ENCODE assay signal across 10 mouse cellular contexts in the genomic region with DNA sequence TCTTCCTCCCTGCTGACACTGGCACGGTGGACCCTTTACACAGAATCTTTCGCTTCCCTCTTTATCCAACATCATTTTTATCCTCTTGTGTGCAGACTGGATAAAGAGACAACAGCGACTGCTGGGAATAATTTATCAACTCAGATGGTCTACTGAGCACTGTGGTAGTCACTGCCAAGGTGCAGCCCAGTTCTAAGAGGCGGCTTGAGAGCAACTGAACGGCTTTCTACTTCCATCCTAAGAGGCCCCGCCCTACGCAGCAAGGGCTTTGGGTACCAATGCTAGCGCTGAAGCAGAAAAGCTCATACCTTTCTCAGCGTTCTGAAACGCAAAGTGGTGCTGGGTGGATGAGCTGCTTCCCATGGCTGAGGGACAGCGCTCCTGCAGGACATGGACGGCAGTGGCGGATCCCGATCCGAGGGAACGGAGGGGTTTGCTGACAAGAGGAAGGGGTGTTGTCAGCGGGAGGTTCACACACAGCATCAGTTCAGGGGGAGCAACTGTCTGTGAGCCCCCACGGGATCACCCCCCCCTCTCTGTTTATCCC. TPM values are rescaled to one million over a fixed set of nuclear protein-coding genes. Genes with fewer than 3 reads are reported as not detected.
DNase-seq lines count a peak whose midpoint lies in the region; TF ChIP-seq lines count a peak whose summit lies in the region.
"Had no signal": no experiment of that assay in that cellular context is flagged by ENCODE, and none has a peak within 500 bp of the region (broad histone marks: within the 10 kb centered on the region; RNA-seq: fewer than 3 reads in every experiment).

No protein-coding gene starts in this region.

- H3K9ac ChIP-seq in heart, adult 2 months (ENCODE audit: low read depth, low read length) = no peak overlapping the region
- H3K9ac ChIP-seq: lung, embryonic 15.5 days had no signal

- no peak overlapping the region for H3K27ac ChIP-seq in heart, adult 2 months
- no peak overlapping the region for H3K27ac ChIP-seq in testis, adult 2 months (ENCODE audit: control insufficient read depth, insufficient read depth, low read depth, low read length)
- no peak overlapping the region for H3K27ac ChIP-seq in midbrain, embryonic 10.5 days (replicated peaks)
- H3K27ac ChIP-seq: lung, embryonic 15.5 days had no signal

- no peaks in the 10 kb centered on the region for H3K27me3 ChIP-seq in heart, adult 2 months (ENCODE audit: control insufficient read depth, insufficient read depth, low read length)
- no peaks in the 10 kb centered on the region for H3K27me3 ChIP-seq in testis, adult 2 months (ENCODE audit: control insufficient read depth, insufficient read depth, low read length)
- peaks cover 21% of the 10 kb centered on the region for H3K27me3 ChIP-seq in midbrain, embryonic 10.5 days (ENCODE audit: low read depth, poor library complexity, severe bottlenecking)
- H3K27me3 ChIP-seq: lung, embryonic 15.5 days had no signal

- TF ChIP-seq POLR2A in heart, adult 2 months (IDR thresholded peaks at IDR 0.05; ENCODE audit: insufficient read depth, low read depth, low read length) = no peak
- TF ChIP-seq POLR2A in testis, adult 2 months (IDR thresholded peaks at IDR 0.05; ENCODE audit: control insufficient read depth, low read depth, low read length) = no peak

- WGBS in heart, adult 2 months = 23% methylated on average over 18 of the region's 18 CpGs
- 19% methylated on average over 18 of the region's 18 CpGs for WGBS in midbrain, embryonic 10.5 days

- TF ChIP-seq CTCF in heart, adult 2 months (IDR thresholded peaks at IDR 0.05) = peak; percentile 27; the same call in 1 of the 2 replicates
- peak; percentile 45; the same call in 1 of the 2 replicates for TF ChIP-seq CTCF in testis, adult 2 months (IDR thresholded peaks at IDR 0.05; ENCODE audit: control insufficient read depth, insufficient read depth, insufficient replicate concordance, low read depth, low read length)

- TF ChIP-seq EP300 in heart, adult 2 months (IDR thresholded peaks at IDR 0.05; ENCODE audit: insufficient read depth, low read depth, low read length) = no peak

- no peaks in the 10 kb centered on the region for H3K36me3 ChIP-seq in heart, adult 2 months (ENCODE audit: control insufficient read depth, insufficient read depth, low read length)
- H3K36me3 ChIP-seq in testis, adult 2 months (ENCODE audit: control insufficient read depth, insufficient read depth, low read length) = no peaks in the 10 kb centered on the region
- H3K36me3 ChIP-seq in midbrain, embryonic 10.5 days = no peaks in the 10 kb centered on the region
- H3K36me3 ChIP-seq: lung, embryonic 15.5 days had no signal

- H3K79me2 ChIP-seq in heart, adult 2 months (replicated peaks; ENCODE audit: control insufficient read depth, insufficient read depth, low read length) = no peaks in the 10 kb centered on the region

- H3K4me3 ChIP-seq in heart, adult 2 months = no peak overlapping the region
- no peak overlapping the region for H3K4me3 ChIP-seq in testis, adult 2 months (ENCODE audit: control insufficient read depth, low read depth, low read length)
- peak overlapping the region; percentile 24; the same call in 1 of the 2 replicates for H3K4me3 ChIP-seq in midbrain, embryonic 10.5 days
- H3K4me3 ChIP-seq: erythroblast, embryonic 14.5 days; lung, embryonic 15.5 days had no signal

- H3K4me1 ChIP-seq in heart, adult 2 months (ENCODE audit: control insufficient read depth, insufficient read depth, low read length) = no peaks in the 10 kb centered on the region
- peaks cover 16% of the 10 kb centered on the region for H3K4me1 ChIP-seq in testis, adult 2 months (ENCODE audit: control insufficient read depth, insufficient read depth, low read length)
- H3K4me1 ChIP-seq in midbrain, embryonic 10.5 days = peaks cover 28% of the 10 kb centered on the region

- intact Hi-C loops in heart, adult 2 months (cut with DNase I) = no loop called here
- intact Hi-C loops in heart, postnatal 14 days (cut with DNase I) = no loop called here

- DNase-seq in heart, adult 2 months = no peak
- no peak for DNase-seq in heart, postnatal 14 days
- no peak for DNase-seq in testis, postnatal 14 days (ENCODE audit: low spot score)
- DNase-seq in midbrain, embryonic 10.5 days (ENCODE audit: low spot score) = peak; percentile 51
- peak; percentile 55 for DNase-seq in testis, postnatal 10 days (ENCODE audit: low spot score)
- no peak for DNase-seq in c-Kit-positive CD71-positive TER-119-positive erythroid progenitor cells, embryonic 14.5 days (ENCODE audit: low spot score)
- no peak for DNase-seq in adrenal gland, postnatal 25 days

- no peaks in the 10 kb centered on the region for H3K9me3 ChIP-seq in midbrain, embryonic 10.5 days (replicated peaks)
- H3K9me3 ChIP-seq: lung, embryonic 15.5 days had no signal

RNA-seq across cellular contexts. Expression of a gene that starts 3.2 kb away (rescaled TPM):
- not detected for total RNA-seq in heart, adult 2 months (2021)
- polyA plus RNA-seq in heart, adult 2 months (2012; rRNA removed) = 0.44 and 0.74 TPM in 2 replicates
- total RNA-seq in heart, postnatal 14 days (2021) = not detected
- polyA plus RNA-seq in testis, adult 2 months (2012; rRNA removed) = 0.86 and 1.3 TPM in 2 replicates
- 0.35 and 0.47 TPM in 2 replicates for polyA plus RNA-seq in midbrain, embryonic 10.5 days (2016; fragmentation: Nextera tagmentation; extraction: Ambion mirVana)
- total RNA-seq in adrenal gland, postnatal 25 days (2021) = 0.18 TPM in 1 of 2 replicates, not detected in the other
- polyA plus RNA-seq: erythroblast, embryonic 14.5 days had no signal

RNA-seq across cellular contexts. Expression of a gene that starts 25.1 kb away (rescaled TPM):
- 10 to 100 TPM; 14.2 to 16.1 TPM for total RNA-seq in heart, adult 2 months (2021)
- 16.8 and 20.4 TPM in 2 replicates for polyA plus RNA-seq in heart, adult 2 months (2012; rRNA removed)
- 10 to 100 TPM; 11.1 to 12.4 TPM for total RNA-seq in heart, postnatal 14 days (2021)
- polyA plus RNA-seq in testis, adult 2 months (2012; rRNA removed) = 4.1 and 5.1 TPM in 2 replicates
- 3.9 and 4.5 TPM in 2 replicates for polyA plus RNA-seq in midbrain, embryonic 10.5 days (2016; fragmentation: Nextera tagmentation; extraction: Ambion mirVana)
- total RNA-seq in adrenal gland, postnatal 25 days (2021) = 13.8 and 15.8 TPM in 2 replicates

RNA-seq across cellular contexts. Expression of a gene that starts 37.7 kb away (rescaled TPM):
- total RNA-seq in heart, adult 2 months (2021) = not detected
- not detected in 2 replicates for polyA plus RNA-seq in heart, adult 2 months (2012; rRNA removed)
- total RNA-seq in heart, postnatal 14 days (2021) = not detected
- polyA plus RNA-seq in testis, adult 2 months (2012; rRNA removed) = 2.4 and 2.8 TPM in 2 replicates
- polyA plus RNA-seq in midbrain, embryonic 10.5 days (2016; fragmentation: Nextera tagmentation; extraction: Ambion mirVana) = not detected in 2 replicates
- total RNA-seq in adrenal gland, postnatal 25 days (2021) = not detected in 2 replicates
- polyA plus RNA-seq: erythroblast, embryonic 14.5 days; lung, embryonic 15.5 days had no signal

RNA-seq across cellular contexts. Expression of a gene that starts 57.4 kb away (rescaled TPM):
- 10 to 100 TPM; 10.9 TPM for total RNA-seq in heart, adult 2 months (2021)
- polyA plus RNA-seq in heart, adult 2 months (2012; rRNA removed) = 6.1 and 7.0 TPM in 2 replicates
- 10 to 100 TPM; 12.4 to 13.9 TPM for total RNA-seq in heart, postnatal 14 days (2021)
- polyA plus RNA-seq in testis, adult 2 months (2012; rRNA removed) = 40.2 and 44.7 TPM in 2 replicates
- 48.8 and 52.9 TPM in 2 replicates for polyA plus RNA-seq in midbrain, embryonic 10.5 days (2016; fragmentation: Nextera tagmentation; extraction: Ambion mirVana)
- 30.5 and 36.1 TPM in 2 replicates for total RNA-seq in adrenal gland, postnatal 25 days (2021)

Comparison
In these comparisons a context has a peak if more than half of its experiments do, and no peak if none do; other contexts are left out.
1. DNase-seq: peak in midbrain, embryonic 10.5 days (single experiment) and testis, postnatal 10 days (single experiment); none in heart, adult 2 months (0 of 2), heart, postnatal 14 days (0 of 2), testis, postnatal 14 days (single experiment), c-Kit-positive CD71-positive TER-119-positive erythroid progenitor cells, embryonic 14.5 days (single experiment) and adrenal gland, postnatal 25 days (single experiment).